8 mouse cellular contexts compared by ENCODE assay signal in the genomic region with DNA sequence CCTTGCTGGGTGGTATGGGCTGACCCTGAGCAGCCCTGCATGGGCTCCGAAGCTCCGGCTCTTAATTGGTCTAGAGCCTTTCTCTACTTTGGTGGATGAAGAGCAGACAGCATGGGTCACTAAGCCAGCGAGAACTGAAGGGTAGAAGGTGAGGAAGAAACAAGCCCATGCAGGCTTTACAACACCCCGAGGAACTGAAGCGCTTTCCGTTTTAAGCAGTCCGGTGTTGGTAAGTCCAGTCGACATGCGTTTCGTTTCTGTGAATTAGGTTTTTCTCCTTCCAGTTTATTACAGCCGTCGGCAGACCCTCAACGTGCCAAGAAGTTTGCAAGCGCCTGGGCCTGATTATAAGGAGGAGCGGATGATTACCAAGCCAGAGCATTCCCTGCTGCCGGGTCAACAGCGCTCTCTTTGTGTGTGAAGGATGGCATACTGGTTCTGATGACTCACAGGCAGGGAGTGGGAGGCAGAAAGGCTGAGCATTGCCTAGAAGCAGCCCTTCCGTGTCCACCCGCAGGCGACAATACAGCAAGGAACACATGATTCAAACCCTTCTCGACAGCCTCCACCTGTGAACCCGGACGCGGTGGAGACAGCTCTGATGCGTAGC. TPM values are rescaled to one million over a fixed set of nuclear protein-coding genes. Genes with fewer than 3 reads are reported as not detected.
A peak's percentile ranks its signal among the peaks of the same experiment; 100 is the strongest.
DNase-seq lines count a peak whose midpoint lies in the region; ATAC-seq and TF ChIP-seq lines count a peak whose summit lies in the region.

No protein-coding gene starts in this region.

- H3K27me3 ChIP-seq in limb, embryonic 14.5 days (ENCODE audit: control insufficient read depth, insufficient read depth, low read length) = no peaks in the 10 kb centered on the region
- no peaks in the 10 kb centered on the region for H3K27me3 ChIP-seq in midbrain, embryonic 10.5 days (ENCODE audit: low read depth, poor library complexity, severe bottlenecking)

- WGBS in limb, embryonic 14.5 days = 25% methylated on average over 25 of the region's 25 CpGs
- WGBS in midbrain, embryonic 10.5 days = 85% methylated on average over 25 of the region's 25 CpGs

- ATAC-seq in limb, embryonic 14.5 days (ENCODE audit: low FRiP score, low read depth) = peak; percentile 79

- H3K4me3 ChIP-seq in gastrocnemius, adult 2 months = peak overlapping the region; percentile 48
- no peak overlapping the region for H3K4me3 ChIP-seq in limb, embryonic 14.5 days (replicated peaks; ENCODE audit: low read length)
- H3K4me3 ChIP-seq in midbrain, embryonic 10.5 days = no peak overlapping the region

- H3K27ac ChIP-seq in gastrocnemius, adult 2 months = peak overlapping the region; percentile 63
- H3K27ac ChIP-seq in limb, embryonic 14.5 days (replicated peaks; ENCODE audit: low read depth, low read length) = peak overlapping the region; percentile 22; the same call in 1 of the 2 replicates
- H3K27ac ChIP-seq in midbrain, embryonic 10.5 days (replicated peaks) = no peak overlapping the region

- H3K9ac ChIP-seq in limb, embryonic 14.5 days (ENCODE audit: low read depth, low read length, severe bottlenecking) = peak overlapping the region; percentile 9

- TF ChIP-seq CTCF in gastrocnemius, adult 2 months (IDR thresholded peaks at IDR 0.05) = no peak

- peaks cover 6% of the 10 kb centered on the region for H3K4me1 ChIP-seq in limb, embryonic 14.5 days (ENCODE audit: control insufficient read depth, insufficient read depth, low read length)
- no peaks in the 10 kb centered on the region for H3K4me1 ChIP-seq in midbrain, embryonic 10.5 days

- no peak for DNase-seq in gastrocnemius, adult 2 months
- no peak for DNase-seq in gastrocnemius, postnatal 25 days
- peak; percentile 43 to 46 for DNase-seq in adrenal gland, postnatal 36 days
- DNase-seq in heart, postnatal 25 days (ENCODE audit: low spot score) = peak; percentile 20
- DNase-seq in limb, embryonic 14.5 days (ENCODE audit: low spot score) = peak; percentile 58
- peak; percentile 68 for DNase-seq in telencephalon, adult 2 months (ENCODE audit: low read depth, low spot score)
- no peak for DNase-seq in cerebellum, adult 9-11 months
- DNase-seq in midbrain, embryonic 10.5 days (ENCODE audit: low spot score) = no peak

- H3K9me3 ChIP-seq in limb, embryonic 14.5 days (ENCODE audit: control insufficient read depth, low read length) = no peaks in the 10 kb centered on the region
- H3K9me3 ChIP-seq in midbrain, embryonic 10.5 days (replicated peaks) = no peaks in the 10 kb centered on the region

- intact Hi-C loops in gastrocnemius, adult 2 months (cut with DNase I) = no loop called here
- intact Hi-C loops in heart, postnatal 25 days (cut with DNase I) = no loop called here

- H3K36me3 ChIP-seq in limb, embryonic 14.5 days (ENCODE audit: control insufficient read depth, insufficient read depth, low read length) = no peaks in the 10 kb centered on the region
- H3K36me3 ChIP-seq in midbrain, embryonic 10.5 days = no peaks in the 10 kb centered on the region

- peak overlapping the region; percentile 38; the same call in 1 of the 2 replicates for H3K4me2 ChIP-seq in limb, embryonic 14.5 days (replicated peaks; ENCODE audit: low read depth, low read length, severe bottlenecking)

- TF ChIP-seq POLR2A in limb, embryonic 14.5 days (IDR thresholded peaks at IDR 0.05; ENCODE audit: borderline replicate concordance, extremely low read depth, insufficient read depth, insufficient read length) = peak; percentile 24; the same call in 1 of the 2 replicates

RNA-seq across cellular contexts. Expression of a gene that starts 40.3 kb away (rescaled TPM):
- 10 to 100 TPM; 29.8 to 32.6 TPM for total RNA-seq in gastrocnemius, adult 2 months (2021)
- 10 to 100 TPM; 20.2 to 22.0 TPM for total RNA-seq in gastrocnemius, postnatal 25 days (2021)
- 10 to 100 TPM; 29.9 to 40.6 TPM for total RNA-seq in adrenal gland, postnatal 36 days (2021)
- total RNA-seq in heart, postnatal 25 days (2021) = 10 to 100 TPM; 16.2 to 17.4 TPM
- 27.2 and 27.8 TPM in 2 replicates for polyA plus RNA-seq in limb, embryonic 14.5 days (2012; rRNA removed)
- polyA plus RNA-seq in limb, embryonic 14.5 days (2014; fragmentation: Nextera tagmentation; extraction: Ambion mirVana) = 44.8 and 53.3 TPM in 2 replicates
- 71.6 and 73.8 TPM in 2 replicates for polyA plus RNA-seq in midbrain, embryonic 10.5 days (2016; fragmentation: Nextera tagmentation; extraction: Ambion mirVana)

RNA-seq across cellular contexts. Expression of a gene that starts 40.4 kb away (rescaled TPM):
- 100 to 1,000 TPM in 1 of 2 experiments, 10 to 100 TPM in 1; 99.8 to 112 TPM for total RNA-seq in gastrocnemius, adult 2 months (2021)
- 10 to 100 TPM; 84.3 to 87.9 TPM for total RNA-seq in gastrocnemius, postnatal 25 days (2021)
- total RNA-seq in adrenal gland, postnatal 36 days (2021) = 100 to 1,000 TPM; 141 to 161 TPM
- 10 to 100 TPM; 83.8 to 97.6 TPM for total RNA-seq in heart, postnatal 25 days (2021)
- polyA plus RNA-seq in limb, embryonic 14.5 days (2012; rRNA removed) = 237 and 577 TPM in 2 replicates
- polyA plus RNA-seq in limb, embryonic 14.5 days (2014; fragmentation: Nextera tagmentation; extraction: Ambion mirVana) = 1,456 and 1,457 TPM in 2 replicates
- polyA plus RNA-seq in midbrain, embryonic 10.5 days (2016; fragmentation: Nextera tagmentation; extraction: Ambion mirVana) = 1,399 and 1,420 TPM in 2 replicates

Comparison
In these comparisons a context has a peak if more than half of its experiments do, and no peak if none do; other contexts are left out.
1. DNase-seq: peak in adrenal gland, postnatal 36 days (2 of 2), heart, postnatal 25 days (single experiment), limb, embryonic 14.5 days (single experiment) and telencephalon, adult 2 months (single experiment); none in gastrocnemius, adult 2 months (single experiment), gastrocnemius, postnatal 25 days (single experiment), cerebellum, adult 9-11 months (single experiment) and midbrain, embryonic 10.5 days (single experiment).